Mouse (Mus musculus) G1E (cell line): Measurements from ENCODE around the gene Adcy9.

Source experiments
- CTCF ChIP-seq: IDR thresholded peaks from 2 replicates; pipeline ENCODE4 v1.5.1; 2012; ENCODE audit warnings: low read depth, low read length, inconsistent platforms, mixed read lengths
- GATA2 ChIP-seq: IDR thresholded peaks from 2 replicates; pipeline ENCODE4 v1.6.1; 2012; ENCODE audit warnings: low read depth, low read length, inconsistent platforms, borderline replicate concordance
- POLR2AphosphoS5 ChIP-seq: IDR thresholded peaks from 2 replicates; pipeline ENCODE4 v1.6.1; 2012; ENCODE audit warnings: low read depth, low read length, inconsistent platforms; ENCODE audit not compliant: insufficient replicate concordance

DNA sequence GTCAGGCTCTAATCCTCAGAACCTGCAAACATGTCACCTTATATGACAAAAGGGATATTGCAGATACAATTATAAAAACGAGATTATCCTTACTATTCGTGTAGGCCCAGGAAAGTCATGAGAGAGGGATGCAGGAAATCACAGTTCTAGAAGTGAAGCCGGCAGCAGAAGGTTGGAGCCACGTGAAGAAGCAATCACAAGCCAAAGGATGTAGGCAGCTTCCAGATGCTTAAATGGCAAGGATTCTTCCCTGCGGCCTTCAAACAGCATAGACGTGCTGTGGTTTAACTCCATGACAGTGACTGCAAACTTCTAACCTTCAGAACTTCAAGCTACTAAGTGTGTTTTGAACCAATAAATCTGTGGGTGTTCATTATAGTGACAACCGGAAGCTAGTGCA, 34.3 kb upstream of the Adcy9 start:
- TF ChIP-seq CTCF (no peak), GATA2 (no peak), POLR2AphosphoS5 (no peak)
